Mouse (Mus musculus): ENCODE results near the gene Pet2.

Gene Pet2

DNA sequence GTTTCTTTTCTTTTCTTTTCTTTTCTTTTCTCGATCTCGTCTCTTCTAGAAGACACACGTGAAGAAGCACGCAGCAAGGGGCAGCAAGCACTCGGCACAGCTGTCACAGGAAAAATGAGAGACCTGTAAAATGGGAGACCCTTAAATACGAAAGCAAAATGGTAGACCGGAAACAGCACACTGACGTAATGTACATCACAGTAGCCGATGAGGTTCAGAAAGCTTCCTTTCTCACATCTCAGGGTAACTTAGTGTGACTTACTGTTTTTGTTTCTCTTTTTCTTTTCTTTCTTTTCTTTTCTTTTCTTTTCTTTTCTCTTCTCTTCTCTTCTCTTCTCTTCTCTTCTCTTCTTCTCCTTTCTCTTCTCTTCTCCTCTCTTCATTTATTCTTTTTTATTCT, at the start of gene Pet2:
TSS of gene Pet2 (minus strand) at position 101 of the 400 bp plus-strand sequence.
- no peak for DNase-seq (ENCODE audit: inconsistent ontology term)
